Mouse (Mus musculus): Measurements from ENCODE around the gene Atg10.

DNA sequence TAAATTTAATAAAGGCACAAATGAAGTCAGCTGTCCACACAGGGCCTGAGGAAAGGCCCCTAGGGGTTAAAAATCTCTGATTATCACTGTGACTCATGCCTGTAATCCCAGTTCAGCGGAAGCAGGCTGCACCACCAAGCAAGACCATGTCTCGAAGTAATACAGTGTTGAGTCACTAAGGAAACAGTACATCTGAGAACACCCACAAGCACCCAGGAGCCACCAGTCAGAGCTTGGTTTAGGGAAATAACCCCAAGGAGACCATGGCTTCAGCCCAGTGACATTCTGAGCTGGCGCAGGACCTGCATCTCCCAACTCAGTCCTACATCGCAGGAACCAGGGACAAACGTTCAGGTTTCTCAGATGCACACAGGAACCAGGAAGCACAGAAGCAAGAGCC is 17.5 kb downstream of the Atg10 start:
- TF ChIP-seq EP300 (IDR thresholded peaks at IDR 0.05; ENCODE audit: low read depth) (no peak), CTCF (IDR thresholded peaks at IDR 0.05; ENCODE audit: low read depth) (no peak)
